Mouse (Mus musculus) layer of hippocampus, postnatal 36 days (tissue): ENCODE measurements around the gene Svop. TPM values are rescaled to one million over a fixed set of nuclear protein-coding genes. Genes with fewer than 3 reads are reported as not detected.

Experiments used
- DNase-seq, 2 experiments: peaks; one replicate each; pipeline ENCODE4 v3.0.0; 2022
- total RNA-seq, 2 experiments: library from RNA; stranded (reverse); gene quantifications; 2 replicates each; pipeline ENCODE4 v1.2.3; 2021

The Svop gene
- total RNA-seq: 100 to 1,000 TPM; 170 to 175 TPM

DNA sequence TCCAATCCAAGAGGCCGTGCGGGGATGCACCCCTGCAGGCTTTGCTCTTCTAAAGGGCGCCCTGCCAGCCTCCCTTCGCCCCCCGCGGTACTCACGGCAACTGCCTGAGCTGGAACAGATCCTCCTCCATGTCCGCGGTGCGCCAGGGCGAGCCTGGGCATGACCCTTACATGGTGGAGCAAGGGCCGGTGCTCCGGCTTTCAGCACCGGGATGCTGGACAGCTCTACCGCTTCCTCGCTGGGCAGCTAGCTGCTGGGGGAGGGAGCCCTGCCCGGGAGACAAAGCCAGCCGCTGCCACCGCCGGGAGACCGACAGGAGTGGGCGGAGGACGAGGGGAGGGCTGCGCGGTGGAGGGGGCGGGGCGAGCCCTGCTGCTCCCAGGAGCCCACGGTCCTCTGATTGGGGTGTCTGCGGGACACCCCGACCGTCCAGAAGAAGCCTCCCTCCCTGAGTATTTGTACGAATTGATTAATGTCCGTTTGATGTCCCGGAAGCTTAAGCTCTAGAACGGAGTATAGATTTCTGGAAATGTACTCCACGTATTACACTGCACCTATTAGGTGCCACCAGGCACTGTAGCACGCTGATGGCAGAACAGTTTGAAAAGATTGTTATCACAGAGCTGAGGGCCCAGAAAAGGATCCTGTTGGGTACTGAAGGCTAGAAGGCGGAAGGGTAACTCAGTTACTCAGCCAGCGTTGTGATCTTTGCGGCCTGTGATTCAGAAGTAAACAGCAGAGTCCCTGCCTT lies at the start of gene Svop:
Gene Svop (minus strand): TSS at position 514 of the 751 bp plus-strand sequence.
- peak; percentile 81 for DNase-seq

- DNase-seq: peak; percentile 67 to 73
Measured at GRCm38 (mm10) chr5:114139175-114139574, 47.8 kb upstream of the Svop start.

- no peak for DNase-seq
Measured at GRCm38 (mm10) chr5:114138277-114139164, 47.2 kb upstream of the Svop start.

GRCm38 (mm10) chr5:114137481-114138276 lies 46.3 kb upstream of the Svop start:
- no peak for DNase-seq

DNA sequence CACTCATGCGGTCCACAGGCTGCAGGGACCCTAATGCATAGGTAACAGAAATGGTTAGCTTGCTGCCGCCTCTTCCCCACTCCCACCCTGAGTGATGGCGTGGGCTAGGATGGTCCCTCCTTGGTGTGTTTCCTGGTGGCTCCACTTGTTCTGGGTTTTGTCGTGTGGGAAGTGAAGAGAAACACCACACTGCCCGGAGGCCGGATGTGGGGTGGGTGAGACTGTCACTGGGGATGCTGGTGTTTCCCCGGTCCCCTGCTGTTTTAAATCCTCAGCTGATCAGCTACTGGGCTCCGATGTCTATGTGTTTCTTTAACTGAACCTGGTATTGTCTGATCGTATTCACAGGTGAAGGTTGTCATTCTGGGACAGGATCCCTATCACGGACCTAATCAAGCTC lies 44.1 kb upstream of the Svop start:
- no peak for DNase-seq

- DNase-seq: peak in 1 of 2 experiments; percentile 16
Measured at GRCm38 (mm10) chr5:114134091-114134534, 42.7 kb upstream of the Svop start.

DNA sequence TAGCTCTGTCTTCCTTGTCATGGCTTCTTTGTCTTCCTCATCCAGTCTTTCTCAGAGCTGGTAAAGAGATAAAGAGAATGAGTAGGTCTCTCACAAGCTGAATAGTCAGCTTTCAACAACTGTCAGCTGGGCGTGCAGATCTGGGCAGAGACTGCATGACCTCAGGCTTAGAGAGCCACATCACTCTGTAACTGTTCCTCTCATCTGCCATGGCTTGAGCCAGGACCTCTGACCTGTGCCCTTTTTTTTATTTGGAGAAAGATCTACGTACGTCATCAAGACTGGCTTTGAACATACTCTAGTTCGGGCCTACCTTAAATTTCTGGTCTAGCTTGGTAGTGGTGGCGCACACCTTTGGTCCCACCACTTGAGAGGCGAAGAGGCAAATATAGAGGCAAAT lies 41.5 kb upstream of the Svop start:
- DNase-seq: no peak

GRCm38 (mm10) chr5:114131521-114131840 lies 40.1 kb upstream of the Svop start:
- DNase-seq: no peak

- DNase-seq: peak; percentile 92 to 94
Measured at GRCm38 (mm10) chr5:114130698-114131520, 39.5 kb upstream of the Svop start.

DNA sequence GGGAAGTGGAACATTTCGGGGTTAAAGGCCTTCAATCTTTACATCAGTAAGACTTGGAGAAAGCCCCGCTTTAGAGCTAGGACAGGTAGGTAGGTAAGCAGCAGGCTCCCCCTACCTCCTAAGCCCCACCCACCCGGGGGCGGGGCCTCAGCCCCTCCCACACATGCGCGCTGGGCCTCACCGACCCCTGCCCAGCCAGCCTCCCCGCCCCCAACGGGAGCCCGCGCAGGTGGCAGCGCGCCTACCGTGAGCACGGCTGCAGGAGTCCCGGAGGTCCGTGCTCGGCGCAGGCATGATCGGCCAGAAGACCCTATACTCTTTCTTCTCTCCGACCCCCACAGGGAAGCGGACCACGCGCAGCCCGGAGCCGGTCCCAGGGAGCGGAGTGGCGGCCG lies 38.8 kb upstream of the Svop start, which contains the start of gene Ung:
Gene Ung (plus strand): TSS at position 176 of the 395 bp plus-strand sequence.
- DNase-seq: no peak

DNA sequence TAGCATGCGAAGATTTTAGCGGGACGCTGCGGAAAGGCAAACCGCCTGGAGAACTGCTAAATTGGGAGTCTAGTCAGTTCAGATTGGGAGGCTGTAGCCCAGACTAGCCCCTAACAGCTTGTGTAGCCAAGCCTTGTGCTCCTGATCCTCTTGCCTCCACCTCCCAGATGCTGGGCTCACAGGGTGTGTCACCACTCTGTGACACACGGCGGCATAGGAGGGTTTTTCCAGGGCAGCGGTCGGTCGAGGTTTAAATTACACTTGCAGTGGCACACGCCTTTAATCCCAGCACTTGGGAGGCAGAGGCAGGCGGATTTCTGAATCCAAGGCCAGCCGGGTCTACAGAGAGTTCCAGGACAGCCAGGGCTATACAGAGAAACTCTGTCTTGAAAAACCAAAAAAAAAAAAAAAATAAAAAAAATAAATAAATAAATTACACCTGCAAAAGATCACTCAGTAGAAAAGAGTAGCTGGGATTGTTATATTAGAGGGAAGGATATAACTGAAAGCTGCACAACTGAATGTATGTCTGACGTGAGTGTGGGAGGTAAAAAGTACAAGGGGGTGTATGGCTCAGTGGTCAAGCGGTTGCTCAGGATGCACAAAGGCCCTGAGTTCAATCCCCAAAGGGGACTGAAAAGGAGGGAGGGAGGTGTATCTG lies 38.3 kb upstream of the Svop start:
- no peak for DNase-seq

GRCm38 (mm10) chr5:114127374-114128349 lies 36.3 kb upstream of the Svop start, which contains the start of gene Alkbh2:
Alkbh2 (minus strand) TSS chr5:114128218.
- peak; percentile 80 to 81 for DNase-seq

GRCm38 (mm10) chr5:114126499-114127244 lies 35.3 kb upstream of the Svop start:
- DNase-seq: no peak

GRCm38 (mm10) chr5:114126008-114126407 lies 34.6 kb upstream of the Svop start:
- no peak for DNase-seq

DNA sequence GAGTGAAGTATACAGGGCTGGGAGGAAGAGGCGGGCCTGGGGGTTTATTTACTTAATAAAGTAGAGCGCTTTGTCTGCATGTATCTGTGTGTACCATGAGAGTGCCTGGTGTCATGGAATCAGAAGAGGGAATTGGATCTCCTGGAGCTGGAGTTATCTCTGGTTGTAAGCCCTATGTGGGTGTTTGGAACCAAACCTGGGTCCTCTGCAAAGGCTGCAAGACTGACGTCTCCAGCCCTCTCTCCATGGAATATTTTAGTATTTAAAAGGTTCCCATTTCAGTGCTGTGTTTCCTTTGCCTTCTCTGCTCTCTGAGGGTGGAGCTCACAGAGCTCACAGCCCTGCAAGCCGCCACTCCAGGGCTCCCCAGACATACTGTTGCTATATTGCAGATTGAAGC lies 28.4 kb upstream of the Svop start:
- no peak for DNase-seq

- DNase-seq: no peak
Measured at GRCm38 (mm10) chr5:114116586-114116985, 25.2 kb upstream of the Svop start.

GRCm38 (mm10) chr5:114115030-114115429 lies 23.7 kb upstream of the Svop start:
- DNase-seq: no peak

DNA sequence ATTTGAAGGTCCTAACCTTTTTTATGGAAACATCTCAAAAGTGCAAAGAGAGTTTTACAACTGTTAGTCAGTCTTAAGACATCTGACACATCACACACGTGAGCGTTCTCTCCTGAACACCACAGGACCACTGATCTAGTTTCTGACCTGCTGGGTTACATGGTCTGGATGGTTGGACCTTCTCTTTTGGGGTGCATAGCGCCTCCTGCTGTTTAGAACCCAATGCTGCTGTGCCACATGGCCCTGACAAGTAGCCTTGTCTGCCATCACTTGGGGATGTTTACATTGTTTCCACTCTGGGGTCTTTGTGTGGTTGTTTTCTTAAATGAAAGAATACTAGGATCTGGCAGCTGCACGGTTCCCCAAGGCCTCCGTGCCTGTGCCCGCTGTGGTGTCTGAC lies 22.0 kb upstream of the Svop start:
- no peak for DNase-seq

GRCm38 (mm10) chr5:114106391-114106935 lies 15.1 kb upstream of the Svop start:
- DNase-seq: no peak
